Mouse (Mus musculus) granulocyte monocyte progenitor cell, adult 5-6 weeks (primary cell): ENCODE results near the gene Pdilt. TPM values are rescaled to one million over a fixed set of nuclear protein-coding genes. Genes with fewer than 3 reads are reported as not detected.
"Not testable (repeated sequence)": the region's sequence is repeated elsewhere in the genome, so short reads cannot be mapped to it uniquely, and the experiment has no call there.

Experiments used
- ATAC-seq: replicated peaks from 2 replicates; pipeline ENCODE4 v1.8.0; 2016; ENCODE audit warnings: mild to moderate bottlenecking, moderate TSS enrichment, inconsistent platforms; ENCODE audit not compliant: poor library complexity, severe bottlenecking
- total RNA-seq, 2 experiments: library from RNA; stranded (forward) in 1 of 2; stranded (reverse) in 1 of 2; fragments of 200-712, 200-1000 nt in 1 of 2; fragments of >200 nt in 1 of 2; fragmentation: Nextera tagmentation in 1 of 2; gene quantifications; 2 replicates each; pipeline ENCODE4 v1.2.3; 2014 to 2017

Pdilt gene
- not detected in 2 replicates for total RNA-seq (2014; fragmentation: Nextera tagmentation)
- not detected in 2 replicates for total RNA-seq (2017)

GRCm38 (mm10) chr7:119523389-119523788 is at the start of gene Pdilt:
Gene Pdilt (minus strand): TSS chr7:119523489.
- ATAC-seq, result no peak

DNA sequence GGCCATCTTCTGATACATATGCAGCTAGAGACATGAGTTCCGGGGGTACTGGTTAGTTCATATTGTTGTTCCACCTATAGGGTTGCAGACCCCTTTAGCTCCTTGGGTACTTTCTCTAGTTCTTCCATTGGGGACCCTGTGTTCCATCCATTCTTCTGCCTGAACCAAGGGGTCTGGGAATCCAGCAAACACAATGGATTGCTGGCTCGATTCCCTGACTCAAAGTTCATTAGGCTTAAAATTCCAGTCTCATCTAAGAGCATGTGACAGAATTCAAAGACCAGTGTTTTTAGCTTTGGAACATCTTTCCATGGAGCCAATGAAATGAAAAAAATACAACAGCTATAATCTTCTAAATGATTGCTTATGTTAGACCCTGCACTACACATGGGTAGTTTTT is 39.2 kb upstream of the Pdilt start:
- not testable (repeated sequence) for ATAC-seq

DNA sequence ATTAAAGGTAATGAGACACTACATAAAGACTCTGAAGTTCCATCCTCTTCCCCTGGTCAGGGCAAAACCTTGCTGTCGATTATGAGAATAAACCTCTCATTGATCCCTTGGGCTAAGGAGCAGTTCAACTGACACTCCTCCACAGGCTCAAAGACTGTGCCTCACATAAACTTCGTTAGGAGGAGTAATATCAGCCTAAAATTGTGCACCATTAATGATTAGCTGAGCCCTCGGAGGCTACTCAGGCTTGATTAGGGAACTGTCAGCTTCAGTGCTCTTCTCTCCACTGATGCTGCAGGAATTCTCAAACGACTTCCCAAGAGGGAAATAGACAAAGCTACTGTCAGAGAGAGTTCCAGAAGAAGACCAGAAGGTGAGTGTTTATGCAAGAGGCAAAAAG is 38.2 kb upstream of the Pdilt start:
- ATAC-seq, result no peak

GRCm38 (mm10) chr7:119560452-119560835 is 37.2 kb upstream of the Pdilt start:
- ATAC-seq, result no peak

DNA sequence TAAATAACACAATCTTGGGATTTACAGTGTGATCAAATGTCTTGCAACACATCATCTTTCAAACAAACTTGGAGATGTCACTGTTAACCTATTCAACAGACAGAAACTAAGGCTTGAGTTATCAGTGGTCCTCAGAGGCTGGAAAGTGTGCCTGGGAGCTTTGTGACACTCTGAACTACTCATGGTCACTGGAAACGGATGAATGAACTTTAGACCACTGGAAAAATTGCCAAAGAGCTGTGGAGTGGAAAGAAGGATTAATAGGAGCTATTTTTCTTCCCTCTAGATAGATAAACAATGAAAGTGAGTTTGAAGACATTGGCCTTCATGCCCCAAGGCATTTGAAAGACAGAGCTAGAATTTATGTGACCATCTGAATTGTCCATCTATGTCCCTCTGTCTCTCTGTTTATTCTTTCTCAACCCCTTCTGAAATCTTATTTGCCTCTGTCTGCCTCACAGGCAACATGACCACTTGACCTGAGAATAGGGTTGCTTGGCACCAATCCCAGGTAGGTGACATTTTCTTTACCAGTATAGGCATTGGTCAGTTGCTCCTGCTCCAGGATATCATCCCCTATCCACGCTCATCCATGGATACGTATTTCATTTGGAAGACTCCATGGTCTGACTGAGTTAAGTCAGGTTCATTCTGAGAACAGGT is 36.6 kb upstream of the Pdilt start:
- no peak for ATAC-seq

DNA sequence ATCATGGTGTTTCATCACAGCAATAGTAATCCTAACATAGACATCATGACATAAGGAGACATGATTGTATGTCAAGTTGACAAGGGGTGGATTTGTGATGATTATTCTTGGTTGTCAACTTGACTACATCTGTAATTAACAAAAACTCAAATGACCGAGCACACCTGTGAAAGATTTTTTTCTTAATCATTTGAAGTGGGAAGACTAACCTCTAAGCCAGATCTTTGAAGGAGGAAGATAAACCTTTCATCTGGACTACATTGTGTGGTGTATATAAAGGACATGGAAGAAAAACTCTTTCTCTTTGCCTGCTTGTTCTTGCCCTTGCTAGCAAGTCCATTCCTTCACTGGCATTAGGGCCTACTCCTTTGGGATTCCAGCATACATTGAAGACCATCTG is 30.8 kb upstream of the Pdilt start, which contains the start of gene Acsm2:
Gene Acsm2 (plus strand): TSS at position 301 of the 400 bp plus-strand sequence.
- ATAC-seq, result no peak

- ATAC-seq, result no peak
These were observed 27.4 kb upstream of the Pdilt start for GRCm38 (mm10) chr7:119550471-119551222.

DNA sequence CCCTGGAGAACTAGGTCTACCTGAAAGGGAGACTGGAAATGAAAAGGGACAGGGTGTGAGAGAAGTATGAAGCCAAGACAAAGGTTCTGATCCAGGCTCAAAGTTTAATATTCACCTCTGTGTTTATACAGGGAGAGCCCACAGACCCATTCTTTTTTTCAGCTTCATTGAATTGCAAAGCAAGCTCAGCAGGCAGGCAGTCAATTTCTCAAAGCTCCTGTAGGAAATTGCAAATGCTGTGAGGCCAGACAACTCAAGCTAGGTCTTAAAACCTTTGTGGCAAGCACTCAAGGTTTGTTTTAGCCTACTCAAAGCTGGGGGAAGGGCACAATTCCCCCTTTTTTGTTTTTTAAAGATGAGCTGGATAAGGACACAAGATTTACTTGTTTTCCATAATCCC is 22.3 kb upstream of the Pdilt start:
- no peak for ATAC-seq

GRCm38 (mm10) chr7:119542445-119542844 is 19.2 kb upstream of the Pdilt start:
- ATAC-seq, result no peak

DNA sequence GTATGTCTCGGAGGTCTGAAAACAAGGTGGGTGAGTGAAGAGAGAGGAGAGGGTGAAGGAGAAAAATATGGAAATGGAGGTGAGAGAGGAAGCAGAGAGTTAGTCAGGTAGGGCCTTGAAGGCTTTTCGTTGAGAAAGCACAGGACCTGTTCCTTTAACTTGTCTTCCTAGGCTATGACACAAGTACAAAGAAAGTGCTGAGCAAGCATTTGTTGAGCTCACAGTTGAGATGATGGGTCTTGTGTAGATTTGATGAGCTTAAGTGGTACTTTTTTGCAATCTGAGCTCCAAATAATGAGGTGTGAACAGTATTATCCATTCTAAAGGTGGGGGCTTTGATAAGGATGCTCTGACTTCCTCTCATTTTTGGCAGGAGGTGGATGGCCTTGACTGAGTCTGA is 11.1 kb upstream of the Pdilt start:
- ATAC-seq, result no peak

- no peak for ATAC-seq
These were observed 9.6 kb upstream of the Pdilt start for GRCm38 (mm10) chr7:119532924-119533323.

GRCm38 (mm10) chr7:119528617-119529016 is 5.3 kb upstream of the Pdilt start:
- ATAC-seq, result no peak

- no peak for ATAC-seq
These were observed 4.3 kb upstream of the Pdilt start for GRCm38 (mm10) chr7:119527548-119527947.

- no peak for ATAC-seq
These were observed 3.8 kb upstream of the Pdilt start for GRCm38 (mm10) chr7:119527135-119527534.

DNA sequence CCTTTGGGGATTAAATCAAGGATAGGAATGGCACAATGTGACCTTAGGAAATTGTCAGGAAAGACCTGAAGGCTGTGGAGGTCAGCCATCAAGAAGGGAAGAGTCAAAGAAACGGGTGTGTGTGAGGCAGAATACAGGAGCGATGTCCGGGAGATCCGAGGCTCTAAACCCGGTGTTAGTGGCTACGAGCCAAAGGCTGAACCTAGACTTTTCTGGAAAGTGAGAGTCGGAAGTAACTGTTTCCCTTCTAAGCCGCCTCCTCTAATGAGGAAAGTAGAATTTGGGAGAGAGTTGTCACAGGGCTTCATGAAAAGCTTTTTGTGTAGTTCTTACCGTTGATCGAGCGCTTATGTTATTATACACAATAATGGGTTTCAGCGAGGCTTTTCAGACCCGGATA is 3.2 kb upstream of the Pdilt start:
- no peak for ATAC-seq

GRCm38 (mm10) chr7:119525881-119526281 is 2.6 kb upstream of the Pdilt start:
- ATAC-seq, result no peak

DNA sequence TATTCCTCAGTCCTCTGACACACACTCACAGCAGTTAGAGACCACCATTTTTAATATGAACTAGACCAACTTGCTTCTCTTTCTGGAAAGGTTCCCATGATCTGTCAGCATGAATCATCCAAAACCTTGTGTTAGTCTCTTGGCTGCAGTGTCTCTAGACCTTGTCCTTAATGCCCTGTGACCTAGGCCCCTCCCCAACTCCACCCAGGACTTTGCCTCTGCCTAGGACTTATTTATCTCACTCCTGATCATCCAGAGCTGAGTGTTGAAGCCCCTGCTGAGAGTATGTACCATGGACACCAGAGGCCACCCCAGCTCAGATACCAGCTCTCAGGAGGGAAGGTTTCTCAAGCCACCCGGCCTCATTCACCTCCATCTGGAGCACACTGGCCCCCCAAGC is 904 bp downstream of the Pdilt start:
- no peak for ATAC-seq

DNA sequence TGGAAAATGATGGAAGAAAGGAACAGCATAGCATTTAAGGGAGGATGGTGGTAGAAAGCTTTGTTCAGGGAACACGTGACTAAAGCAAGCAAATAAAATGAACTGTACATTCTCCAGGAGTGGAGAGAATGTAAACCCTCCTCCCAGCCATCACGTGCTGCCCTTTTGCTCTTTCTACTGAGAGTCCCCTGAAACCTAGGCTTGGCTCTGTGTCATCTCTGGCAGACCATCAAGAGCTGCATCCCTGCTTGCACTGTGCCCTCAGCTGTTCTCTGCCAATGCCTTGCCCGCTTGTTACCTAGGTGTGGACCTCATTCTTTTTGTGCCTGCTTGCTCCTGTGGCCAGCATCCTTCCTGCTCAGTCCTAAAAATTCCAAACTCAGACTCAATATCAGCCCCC is 1.5 kb downstream of the Pdilt start:
- ATAC-seq, result no peak

GRCm38 (mm10) chr7:119519654-119520053 is 3.6 kb downstream of the Pdilt start:
- ATAC-seq, result peak; percentile 73

DNA sequence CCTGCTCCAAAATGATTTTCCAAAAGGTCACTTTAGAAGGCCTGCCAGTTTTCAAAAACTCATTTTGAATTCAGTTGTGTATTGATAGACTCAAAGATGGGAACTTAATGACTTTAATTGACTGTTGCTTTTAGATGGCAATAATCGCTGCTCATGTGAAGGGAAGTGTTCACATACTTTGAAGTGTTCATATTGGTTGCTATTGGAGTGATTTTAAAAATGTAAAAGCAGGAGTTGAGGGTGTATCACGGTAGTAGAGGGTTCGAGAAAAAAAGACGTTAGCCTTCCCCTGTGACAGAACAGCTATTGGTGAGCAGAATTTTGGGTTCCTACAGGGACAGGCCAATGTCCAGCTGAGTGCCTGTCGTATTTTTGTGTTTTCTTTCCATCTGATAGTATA is 4.1 kb downstream of the Pdilt start, which contains the start of gene Acsm5:
Gene Acsm5 (plus strand): TSS at position 301 of the 400 bp plus-strand sequence.
- no peak for ATAC-seq

DNA sequence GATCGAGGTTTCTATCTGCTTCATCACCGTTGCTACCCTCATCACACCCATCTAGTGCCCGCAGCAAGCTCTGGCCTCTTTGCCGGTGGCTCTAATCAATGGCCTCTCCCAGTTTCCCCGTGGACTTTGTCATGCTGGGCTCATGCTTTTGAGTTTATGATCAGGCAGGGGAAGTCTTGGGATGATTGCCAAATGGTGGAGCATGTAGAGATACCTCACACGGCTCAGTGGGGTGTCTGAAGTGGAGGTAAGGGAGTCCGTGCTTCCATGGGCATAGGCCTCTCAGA is 7.1 kb downstream of the Pdilt start:
- no peak for ATAC-seq
